Mouse (Mus musculus): Measurements from ENCODE around the gene Rbfox1.

GRCm38 (mm10) chr16:7282257-7282656 lies 1397.1 kb downstream of the Rbfox1 start:
- TF ChIP-seq CTCF (IDR thresholded peaks at IDR 0.05; ENCODE audit: borderline replicate concordance, extremely low read depth, insufficient read depth, insufficient read length): no peak
- TF ChIP-seq POLR2A (IDR thresholded peaks at IDR 0.05; ENCODE audit: borderline replicate concordance, extremely low read depth, insufficient read depth, insufficient read length, poor library complexity, severe bottlenecking): no peak

Measured in brain, embryonic 14.5 days (tissue).